Mouse (Mus musculus) hindbrain, embryonic 12.5 days (tissue): ENCODE results near the gene Leap2. TPM values are rescaled to one million over a fixed set of nuclear protein-coding genes. Genes with fewer than 3 reads are reported as not detected.
A peak's percentile ranks its signal among the peaks of the same experiment; 100 is the strongest.
"Not testable (repeated sequence)": the region's sequence is repeated elsewhere in the genome, so short reads cannot be mapped to it uniquely, and the experiment has no call there.

Experiments
- ATAC-seq: fragments of 200-750 bp; cut with Nextera tagmentation; 2 replicates; pipeline ENCODE4 v1.8.0; 2017; ENCODE audit warnings: moderate TSS enrichment; ENCODE audit not compliant: low FRiP score
- H3K27ac ChIP-seq: fragments of 300-500 bp; sonication (generic); 2 replicates; pipeline ENCODE4 v1.5.1; 2016; ENCODE audit warnings: mild to moderate bottlenecking
- H3K27me3 ChIP-seq: fragments of 300-500 bp; sonication (generic); 2 replicates; pipeline ENCODE4 v1.6.1; 2016; ENCODE audit warnings: mild to moderate bottlenecking
- H3K36me3 ChIP-seq: fragments of 300-500 bp; sonication (generic); 2 replicates; pipeline ENCODE4 v1.6.1; 2016; ENCODE audit warnings: mild to moderate bottlenecking
- H3K4me1 ChIP-seq: fragments of 300-500 bp; sonication (generic); 2 replicates; pipeline ENCODE4 v1.6.1; 2016
- H3K4me2 ChIP-seq: fragments of 300-500 bp; sonication (generic); replicated peaks from 2 replicates; pipeline ENCODE4 v1.6.1; 2016; ENCODE audit warnings: mild to moderate bottlenecking
- H3K4me3 ChIP-seq: fragments of 300-500 bp; sonication (generic); 2 replicates; pipeline ENCODE4 v1.5.1; 2016; ENCODE audit warnings: mild to moderate bottlenecking
- H3K9ac ChIP-seq: fragments of 300-500 bp; sonication (generic); 2 replicates; pipeline ENCODE4 v1.6.1; 2016; ENCODE audit warnings: mild to moderate bottlenecking, moderate library complexity
- H3K9me3 ChIP-seq: fragments of 300-500 bp; sonication (generic); replicated peaks from 2 replicates; pipeline ENCODE4 v1.6.1; 2016; ENCODE audit warnings: mild to moderate bottlenecking
- WGBS: fragments of 180-500 bp; shearing (Covaris S2); methylation state at CpG from one replicate; pipeline ENCODE4 v1.1.7; 2016; 5-methylcytosine and 5-hydroxymethylcytosine counted together
- polyA plus RNA-seq: library from polyadenylated mRNA; unstranded; fragments of >200 nt; fragmentation: Nextera tagmentation; extraction: Ambion mirVana; gene quantifications from 2 replicates; pipeline ENCODE4 v1.2.1, GENCODE M21; 2016

The Leap2 gene
- polyA plus RNA-seq, 1 experiment from 2014 or later, result not detected

DNA sequence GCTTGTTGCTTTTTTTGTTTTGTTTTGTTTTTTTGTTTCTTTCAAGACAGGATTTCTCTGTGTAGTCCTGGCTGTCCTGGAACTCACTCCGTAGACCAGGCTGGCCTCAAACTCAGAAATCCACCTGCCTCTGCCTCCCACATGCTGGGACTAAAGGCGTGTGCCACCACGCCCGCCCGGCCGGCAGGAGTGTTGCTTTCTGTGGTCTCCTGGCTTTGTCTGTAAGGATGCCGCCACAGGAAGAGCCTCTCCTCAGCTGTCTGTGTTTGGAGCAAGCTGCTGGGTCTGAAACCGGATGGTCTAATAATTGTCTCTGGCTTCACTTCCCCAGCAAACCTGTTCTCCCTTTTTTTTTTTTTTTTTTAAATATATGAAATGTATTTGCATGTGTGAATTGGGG lies 12.5 kb upstream of the Leap2 start:
- Histone ChIP-seq H3K4me3 (no peak overlapping the region), H3K27me3 (no peaks in the 10 kb centered on the region), H3K4me2 (no peak overlapping the region), H3K4me1 (no peaks in the 10 kb centered on the region), H3K9me3 (no peaks in the 10 kb centered on the region), H3K9ac (no peak overlapping the region), H3K36me3 (no peaks in the 10 kb centered on the region), H3K27ac (no peak overlapping the region)
- WGBS, result 81% methylated on average over 8 of the region's 8 CpGs
- no peak for ATAC-seq

DNA sequence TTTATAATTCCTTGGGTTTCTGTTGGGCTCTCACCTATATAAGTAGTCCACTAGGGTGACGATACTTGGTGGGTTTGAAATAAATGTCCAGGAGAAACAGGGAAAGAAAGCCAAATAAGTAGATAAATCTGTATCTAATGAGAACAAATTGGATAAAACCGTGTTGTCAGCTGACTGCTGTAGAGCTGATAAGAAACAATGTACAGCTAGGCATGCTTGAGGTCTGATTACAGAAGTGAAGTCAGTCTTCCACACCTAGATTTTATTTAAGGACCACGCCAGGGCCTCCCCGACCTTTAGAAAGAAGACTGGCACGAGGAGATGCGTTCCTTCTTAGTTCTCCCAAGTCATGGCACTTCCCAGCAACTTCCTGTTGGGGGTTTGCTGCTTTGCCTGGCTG lies 10.1 kb upstream of the Leap2 start:
- 64% methylated on average over 6 of the region's 6 CpGs for WGBS

DNA sequence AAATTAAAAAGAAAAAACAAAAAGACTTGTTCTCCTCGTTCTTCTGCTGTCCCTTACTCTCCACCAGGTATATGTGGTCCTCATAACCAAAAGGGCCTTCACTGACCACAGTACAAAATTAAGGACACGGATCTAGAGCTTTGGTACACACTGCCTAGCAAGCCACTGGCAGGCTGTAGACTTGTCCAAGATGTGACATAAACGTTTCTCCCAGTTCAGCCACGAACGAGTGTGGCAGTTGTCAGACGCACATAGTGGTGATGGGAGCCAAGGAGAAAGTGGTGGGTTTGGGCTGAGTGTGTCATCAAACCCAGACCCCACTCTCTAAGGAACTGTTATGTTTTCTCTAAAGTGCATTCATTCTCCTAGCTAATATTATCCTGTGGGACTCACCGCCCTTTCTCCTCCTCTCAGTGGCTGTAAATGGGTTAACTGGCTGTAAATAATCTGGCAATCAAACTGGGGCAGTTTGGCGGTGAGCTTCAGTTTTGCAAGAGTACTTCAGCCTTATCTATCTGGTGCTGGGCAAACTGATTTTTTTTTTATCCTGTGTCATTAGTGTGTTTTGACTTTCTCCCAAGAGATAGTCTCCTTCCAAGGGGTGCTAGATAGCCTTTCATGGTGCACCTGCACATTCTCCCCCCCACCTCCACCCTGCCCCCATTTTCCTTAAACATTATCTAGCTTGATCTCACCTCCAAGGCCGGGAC lies 8.5 kb upstream of the Leap2 start:
- H3K27ac ChIP-seq, result peak overlapping the region; percentile 56
- H3K36me3 ChIP-seq, result peaks cover 15% of the 10 kb centered on the region
- WGBS, result 20% methylated on average over 9 of the region's 9 CpGs
- H3K4me2 ChIP-seq, result peak overlapping the region; percentile 86
- H3K4me1 ChIP-seq, result peaks cover 8% of the 10 kb centered on the region
- H3K9ac ChIP-seq, result peak overlapping the region; percentile 20
- no peaks in the 10 kb centered on the region for H3K27me3 ChIP-seq
- H3K4me3 ChIP-seq, result peak overlapping the region; percentile 70
- ATAC-seq, result peak; percentile 55
- H3K9me3 ChIP-seq, result no peaks in the 10 kb centered on the region

More for the DNA sequence above, 10.1 kb upstream of the Leap2 start:
- H3K9me3 ChIP-seq, result no peaks in the 10 kb centered on the region
- no peak overlapping the region for H3K27ac ChIP-seq
- no peak for ATAC-seq
- peaks cover 10% of the 10 kb centered on the region for H3K36me3 ChIP-seq
- no peak overlapping the region for H3K4me3 ChIP-seq
- peaks cover 8% of the 10 kb centered on the region for H3K4me1 ChIP-seq
- no peak overlapping the region for H3K4me2 ChIP-seq
- no peaks in the 10 kb centered on the region for H3K27me3 ChIP-seq
- H3K9ac ChIP-seq, result no peak overlapping the region

DNA sequence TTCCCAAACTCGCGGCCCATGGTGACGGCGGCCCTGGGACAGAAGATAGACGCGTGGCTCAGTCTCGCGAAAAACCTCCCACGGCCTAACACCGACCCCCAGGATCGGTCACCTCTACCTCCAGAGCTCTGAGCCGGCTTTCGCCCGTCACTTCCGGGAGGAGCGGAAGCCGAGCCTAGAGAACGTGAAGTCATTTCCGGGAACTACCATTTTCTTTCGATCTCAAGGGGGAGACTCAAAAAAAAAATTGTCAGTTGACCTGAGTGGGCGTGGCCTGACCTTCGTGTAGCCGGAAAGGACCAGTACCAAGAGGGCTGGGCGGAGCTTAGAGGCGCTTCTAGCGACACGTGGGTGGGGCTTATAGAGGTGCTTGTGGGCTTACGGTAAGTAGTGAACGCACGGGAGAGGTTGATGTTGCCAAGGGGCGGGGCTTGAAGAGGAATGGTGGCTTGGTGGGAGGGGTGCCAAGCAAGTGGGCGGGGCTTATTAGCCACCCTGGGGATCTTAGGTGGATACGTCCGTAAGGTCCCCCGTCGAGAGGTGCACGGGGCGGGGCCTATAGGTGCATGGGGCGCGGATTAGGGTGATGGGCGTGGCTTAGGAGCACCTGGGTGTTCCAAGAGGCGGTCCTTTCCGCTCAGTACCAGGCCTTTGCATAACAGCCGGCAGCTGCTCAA lies 7.8 kb upstream of the Leap2 start, which contains the start of the genes Uqcrq and Gdf9:
Uqcrq (minus strand) TSS at position 162 of the 677 bp plus-strand sequence.
Gdf9 (plus strand) TSS at position 354 of the 677 bp plus-strand sequence.
- H3K27me3 ChIP-seq, result no peaks in the 10 kb centered on the region
- ATAC-seq, result peak; percentile 97
- H3K36me3 ChIP-seq, result peaks cover 15% of the 10 kb centered on the region
- peak within 1 kb of the TSS; percentile 56 for H3K27ac ChIP-seq
- no peaks in the 10 kb centered on the region for H3K9me3 ChIP-seq
- H3K4me3 ChIP-seq, result peak within 1 kb of the TSS; percentile 70
- peak within 1 kb of the TSS; percentile 87 for H3K9ac ChIP-seq
- peak within 1 kb of the TSS; percentile 86 for H3K4me2 ChIP-seq
- WGBS, result under 1% methylated on average over 44 of the region's 44 CpGs
- H3K4me1 ChIP-seq, result peaks cover 8% of the 10 kb centered on the region

DNA sequence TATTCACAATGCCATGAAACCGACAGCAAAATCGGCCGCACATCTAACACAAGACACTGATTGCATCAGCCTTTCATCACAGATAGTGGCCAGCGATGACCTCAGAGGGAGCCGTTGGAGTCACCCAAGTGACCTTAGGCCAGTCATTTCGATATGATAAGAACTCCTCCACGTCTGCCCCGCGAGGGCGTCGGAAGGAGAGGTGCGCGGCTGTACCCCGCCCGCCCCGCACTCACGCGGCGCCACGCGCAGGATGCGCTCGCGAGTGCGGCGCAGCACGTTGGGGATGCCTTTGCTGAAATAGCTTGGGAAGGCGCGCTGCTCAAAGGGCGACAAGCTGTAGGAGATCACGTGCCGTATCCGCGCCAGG lies 7.3 kb upstream of the Leap2 start:
- Histone ChIP-seq H3K4me3 (peak overlapping the region; percentile 70), H3K9me3 (no peaks in the 10 kb centered on the region), H3K27me3 (no peaks in the 10 kb centered on the region), H3K4me2 (peak overlapping the region; percentile 86), H3K36me3 (peaks cover 15% of the 10 kb centered on the region), H3K4me1 (peaks cover 8% of the 10 kb centered on the region), H3K27ac (peak overlapping the region; percentile 49), H3K9ac (peak overlapping the region; percentile 87)
- peak; percentile 69 for ATAC-seq
- under 1% methylated on average over 34 of the region's 34 CpGs for WGBS

DNA sequence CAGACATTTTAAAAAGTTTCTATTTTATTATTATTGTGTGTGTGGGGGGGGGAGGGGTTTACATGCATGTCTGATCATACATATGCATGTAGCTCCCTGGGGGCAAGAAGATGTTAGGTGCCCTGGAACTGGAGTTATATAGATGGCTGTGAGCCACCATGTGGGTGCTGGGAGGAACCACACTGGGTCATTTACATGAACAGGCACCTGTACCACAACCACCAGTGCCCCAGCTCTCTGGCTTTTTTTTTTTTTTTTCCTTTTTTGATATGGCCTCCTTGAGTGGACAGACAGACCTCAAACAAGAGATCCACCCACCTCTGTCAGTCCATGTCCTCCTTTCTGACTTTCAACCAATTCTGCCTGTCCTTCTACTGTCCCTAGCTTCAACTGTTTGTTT lies 6.2 kb upstream of the Leap2 start:
- ATAC-seq, result no peak
- Histone ChIP-seq H3K4me2 (peak overlapping the region; percentile 86; the same call in 1 of the 2 replicates), H3K4me3 (no peak overlapping the region), H3K4me1 (peaks cover 8% of the 10 kb centered on the region), H3K36me3 (peaks cover 15% of the 10 kb centered on the region), H3K27ac (no peak overlapping the region), H3K27me3 (no peaks in the 10 kb centered on the region), H3K9ac (no peak overlapping the region), H3K9me3 (no peaks in the 10 kb centered on the region)

DNA sequence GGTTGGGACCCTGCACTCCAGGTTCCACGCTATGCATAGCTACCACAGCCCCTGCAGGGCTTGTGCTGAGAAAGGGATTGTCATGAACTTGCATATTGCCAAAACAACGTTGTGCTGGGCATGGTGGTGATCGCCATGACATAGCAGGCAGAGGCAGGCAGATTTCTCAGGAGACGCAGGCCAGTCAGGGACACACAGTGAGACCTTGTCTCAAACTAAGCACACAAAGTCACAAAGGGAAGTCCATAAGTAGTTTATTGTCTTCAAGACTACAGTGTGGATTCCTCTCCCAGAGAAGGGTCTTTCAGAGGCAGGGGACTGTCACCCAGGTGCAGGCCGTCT lies 5.7 kb upstream of the Leap2 start:
- Histone ChIP-seq H3K9me3 (no peaks in the 10 kb centered on the region), H3K4me2 (no peak overlapping the region), H3K27ac (no peak overlapping the region), H3K27me3 (no peaks in the 10 kb centered on the region), H3K36me3 (peaks cover 15% of the 10 kb centered on the region), H3K4me1 (peaks cover 8% of the 10 kb centered on the region), H3K4me3 (no peak overlapping the region), H3K9ac (no peak overlapping the region)
- no peak for ATAC-seq
- 98% methylated on average over 5 of the region's 5 CpGs for WGBS

DNA sequence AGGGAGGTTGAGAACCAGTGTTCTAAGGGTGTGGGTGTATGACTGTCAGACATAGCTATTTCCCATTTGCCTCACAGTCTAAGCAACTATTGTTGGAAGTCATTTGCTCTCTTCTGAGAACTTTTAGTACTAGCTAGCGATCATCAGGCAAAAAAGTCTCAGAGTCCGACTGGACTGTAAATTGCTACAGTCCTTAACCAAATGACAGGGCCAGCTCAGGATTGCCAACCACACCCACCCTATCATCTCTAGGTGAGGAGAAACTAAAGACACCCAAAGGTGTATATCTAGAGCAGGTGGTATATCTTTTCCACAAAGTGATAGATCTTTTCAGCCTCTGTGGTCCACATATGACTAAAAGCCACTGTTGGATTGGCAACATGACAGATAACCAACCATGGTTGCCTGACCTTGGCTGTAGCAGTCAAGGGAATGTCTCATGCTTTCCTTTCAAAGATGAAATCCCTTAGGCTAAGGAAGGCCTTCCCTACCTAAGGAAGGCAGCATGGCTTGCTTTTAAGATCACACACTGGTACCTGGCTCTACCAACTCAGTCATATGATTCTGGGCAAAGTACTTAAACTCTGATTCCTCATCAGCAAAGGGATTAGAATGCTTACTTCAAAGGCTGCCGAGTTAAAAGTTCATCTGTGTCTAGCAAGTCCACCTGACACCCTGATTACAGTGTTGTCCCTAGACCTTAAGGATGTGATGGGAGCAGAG lies 5.2 kb upstream of the Leap2 start:
- Histone ChIP-seq H3K36me3 (peaks cover 15% of the 10 kb centered on the region), H3K9ac (no peak overlapping the region), H3K4me1 (peaks cover 8% of the 10 kb centered on the region), H3K4me3 (no peak overlapping the region), H3K27me3 (no peaks in the 10 kb centered on the region), H3K9me3 (no peaks in the 10 kb centered on the region), H3K27ac (no peak overlapping the region), H3K4me2 (no peak overlapping the region)
- WGBS, result 93% methylated on average over 3 of the region's 3 CpGs
- ATAC-seq, result no peak

DNA sequence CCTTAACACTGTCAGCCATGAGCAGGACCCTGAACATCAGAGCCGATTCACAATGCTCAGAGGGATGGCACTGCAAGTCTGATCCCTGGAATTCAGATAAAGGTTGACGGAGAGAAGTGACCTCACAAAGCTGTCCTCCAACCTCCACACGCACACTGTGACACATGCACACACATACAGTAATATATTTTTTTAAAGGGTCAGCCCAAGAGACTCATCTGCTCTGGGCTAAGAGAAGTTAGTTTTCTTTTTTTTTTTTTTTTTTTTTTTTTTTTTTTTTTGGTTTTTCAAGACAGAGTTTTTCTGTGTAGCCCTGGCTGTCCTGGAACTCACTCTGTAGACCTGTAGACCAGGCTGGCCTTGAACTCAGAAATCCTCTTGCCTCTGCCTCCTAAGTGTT lies 3.9 kb upstream of the Leap2 start:
- not testable (repeated sequence) for H3K4me2 ChIP-seq, ATAC-seq, H3K9me3 ChIP-seq, H3K4me3 ChIP-seq, H3K9ac ChIP-seq, H3K27ac ChIP-seq, H3K27me3 ChIP-seq, H3K4me1 ChIP-seq
- H3K36me3 ChIP-seq, result peaks cover 19% of the 10 kb centered on the region
- WGBS, result 90% methylated on average over 3 of the region's 3 CpGs

DNA sequence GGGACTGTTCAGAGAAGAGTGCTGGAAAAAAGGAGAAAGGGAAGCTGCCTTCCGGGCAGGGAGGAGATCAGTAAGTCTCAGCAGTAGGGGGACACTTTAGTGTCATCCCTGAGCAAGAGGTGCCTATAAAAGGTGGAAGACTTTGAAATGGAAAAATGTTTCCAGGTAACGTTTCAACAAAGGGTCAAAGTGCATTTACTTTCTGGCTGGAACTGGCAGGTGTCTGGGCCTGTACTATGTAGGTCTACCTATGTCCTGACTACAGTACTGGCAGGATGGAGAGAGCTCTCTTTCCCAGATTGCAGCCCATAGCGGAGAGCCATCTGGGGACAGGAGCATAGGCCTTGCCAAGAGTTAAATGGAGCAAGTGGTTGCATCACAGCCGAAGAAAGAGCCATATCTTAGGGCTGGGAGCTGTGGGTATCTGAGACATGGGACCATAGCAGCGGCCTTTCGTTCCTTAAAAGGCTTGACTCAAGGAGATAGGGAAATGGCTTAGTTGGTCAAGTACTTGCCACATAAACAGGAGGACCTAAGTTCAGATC lies 2.8 kb upstream of the Leap2 start:
- H3K9ac ChIP-seq, result no peak overlapping the region
- no peak for ATAC-seq
- H3K4me1 ChIP-seq, result peaks cover 8% of the 10 kb centered on the region
- H3K4me3 ChIP-seq, result no peak overlapping the region
- no peaks in the 10 kb centered on the region for H3K9me3 ChIP-seq
- WGBS, result 82% methylated on average over 6 of the region's 6 CpGs
- H3K27me3 ChIP-seq, result no peaks in the 10 kb centered on the region
- no peak overlapping the region for H3K27ac ChIP-seq
- H3K4me2 ChIP-seq, result no peak overlapping the region
- peaks cover 26% of the 10 kb centered on the region for H3K36me3 ChIP-seq

DNA sequence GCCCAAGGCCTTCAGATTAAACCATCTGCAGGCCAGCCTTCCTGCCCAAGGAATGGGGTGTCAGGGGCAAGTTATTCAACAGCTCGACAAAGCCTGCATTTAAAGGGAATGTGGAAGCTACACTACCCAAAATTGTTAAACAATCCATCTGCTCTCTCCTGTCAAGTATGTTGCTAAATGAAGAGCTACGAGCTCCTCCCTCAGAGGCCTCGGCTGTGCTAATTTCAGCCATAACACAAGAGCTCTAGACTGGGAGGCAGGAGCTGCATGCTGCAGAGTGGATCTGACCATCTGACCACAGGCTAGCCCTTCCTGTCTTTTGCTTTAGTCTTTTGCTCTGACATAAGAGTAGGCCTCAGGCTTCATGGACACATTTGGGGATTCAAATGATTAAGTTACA lies 2.3 kb upstream of the Leap2 start:
- Histone ChIP-seq H3K27ac (no peak overlapping the region), H3K4me3 (no peak overlapping the region), H3K9me3 (no peaks in the 10 kb centered on the region), H3K9ac (no peak overlapping the region), H3K36me3 (peaks cover 27% of the 10 kb centered on the region), H3K27me3 (no peaks in the 10 kb centered on the region), H3K4me1 (peaks cover 8% of the 10 kb centered on the region), H3K4me2 (no peak overlapping the region)
- no peak for ATAC-seq
- WGBS, result 69% methylated on average over 3 of the region's 3 CpGs

DNA sequence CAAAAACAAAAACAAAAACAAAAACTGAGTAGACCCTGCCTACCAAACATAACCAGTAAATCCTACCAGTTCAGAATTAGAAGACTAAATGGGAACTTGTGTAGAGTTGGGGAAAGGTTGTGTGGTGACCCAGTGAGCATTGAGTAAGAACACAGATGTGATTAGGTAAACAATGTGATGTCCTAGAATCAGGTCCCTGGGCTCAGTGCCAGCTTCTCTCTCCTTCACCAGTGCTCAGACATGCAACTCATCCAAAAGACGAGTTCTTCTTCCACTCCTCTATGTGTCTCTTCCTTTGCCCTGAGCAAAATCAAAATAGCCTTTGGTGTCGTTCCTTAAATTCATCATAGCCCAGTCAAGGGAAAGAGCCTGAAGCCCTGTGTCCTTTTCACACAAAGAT lies 1.9 kb upstream of the Leap2 start:
- WGBS, result 80% methylated on average over 2 of the region's 2 CpGs
- Histone ChIP-seq H3K4me2 (no peak overlapping the region), H3K36me3 (peaks cover 32% of the 10 kb centered on the region), H3K4me3 (no peak overlapping the region), H3K9me3 (no peaks in the 10 kb centered on the region), H3K9ac (no peak overlapping the region), H3K4me1 (peaks cover 5% of the 10 kb centered on the region), H3K27ac (no peak overlapping the region), H3K27me3 (no peaks in the 10 kb centered on the region)
- ATAC-seq, result no peak
